Mouse (Mus musculus) forebrain, embryonic 16.5 days (tissue): ENCODE measurements around the gene Rpusd3. TPM values are rescaled to one million over a fixed set of nuclear protein-coding genes. Genes with fewer than 3 reads are reported as not detected.

ENCODE experiments used
- ATAC-seq: fragments of 200-750 bp; cut with Nextera tagmentation; 2 replicates; pipeline ENCODE4 v1.8.0; 2017; ENCODE audit warnings: mild to moderate bottlenecking, moderate library complexity
- H3K27ac ChIP-seq: fragments of 300-500 bp; sonication (generic); 2 replicates; pipeline ENCODE4 v1.5.1; 2014; ENCODE audit warnings: low read length, control low read depth
- H3K27me3 ChIP-seq: fragments of 300-500 bp; sonication (generic); replicated peaks from 2 replicates; pipeline ENCODE4 v1.6.1; 2014; ENCODE audit warnings: low read length; ENCODE audit not compliant: control insufficient read depth, insufficient read depth
- H3K36me3 ChIP-seq: fragments of 300-500 bp; sonication (generic); 2 replicates; pipeline ENCODE4 v1.6.1; 2014; ENCODE audit not compliant: control insufficient read depth, insufficient read depth
- H3K4me1 ChIP-seq: fragments of 300-500 bp; sonication (generic); replicated peaks from 2 replicates; pipeline ENCODE4 v1.6.1; 2014; ENCODE audit warnings: low read length; ENCODE audit not compliant: control insufficient read depth, insufficient read depth
- H3K4me2 ChIP-seq: fragments of 300-500 bp; sonication (generic); 2 replicates; pipeline ENCODE4 v1.6.1; 2014; ENCODE audit warnings: mild to moderate bottlenecking, low read length, control low read depth
- H3K4me3 ChIP-seq: fragments of 300-500 bp; sonication (generic); replicated peaks from 2 replicates; pipeline ENCODE4 v1.5.1; 2014; ENCODE audit warnings: mild to moderate bottlenecking, low read length, control low read depth
- H3K9ac ChIP-seq: fragments of 300-500 bp; sonication (generic); replicated peaks from 2 replicates; pipeline ENCODE4 v1.6.1; 2014; ENCODE audit warnings: low read depth, low read length, control low read depth
- H3K9me3 ChIP-seq: fragments of 300-500 bp; sonication (generic); 2 replicates; pipeline ENCODE4 v1.6.1; 2016; ENCODE audit warnings: low read length; ENCODE audit not compliant: control insufficient read depth
- WGBS: fragments of 180-500 bp; shearing (Covaris S2); extraction: QIAGEN DNeasy Blood & Tissue Kit; methylation state at CpG from one replicate; pipeline ENCODE4 v1.1.7; 2014; 5-methylcytosine and 5-hydroxymethylcytosine counted together
- microRNA-seq: library from miRNA; unstranded; fragments of <30 nt; microRNA quantifications from one replicate; pipeline ENCODE4, GENCODE M21; 2017
- polyA plus RNA-seq: library from polyadenylated mRNA; unstranded; fragments of >200 nt; fragmentation: Nextera tagmentation; extraction: Ambion mirVana; gene quantifications from 2 replicates; pipeline ENCODE4 v1.2.1, GENCODE M21; 2015

Gene Rpusd3
- polyA plus RNA-seq, 1 experiment from 2014 or later: 16.3 TPM

DNA sequence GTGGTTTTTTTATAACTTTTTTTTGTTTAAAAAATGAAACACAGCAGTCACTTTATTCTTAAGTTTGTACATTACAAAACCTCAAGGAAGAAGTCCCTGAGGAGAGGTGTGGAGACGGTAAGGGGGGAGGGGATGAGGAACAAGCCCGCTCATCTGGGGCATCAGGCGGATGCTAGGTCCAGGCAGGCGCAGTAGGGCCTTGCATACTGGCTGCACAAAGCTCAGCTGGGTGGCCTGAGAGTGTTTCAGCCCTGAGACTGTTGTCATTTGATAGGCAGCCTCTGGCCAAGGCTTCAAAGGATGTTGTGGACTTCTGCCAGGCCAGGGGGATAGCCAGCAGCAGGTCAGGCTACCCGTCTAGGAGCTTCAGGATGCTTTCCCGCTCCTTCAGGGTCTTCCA is 52.5 kb downstream of the Rpusd3 start:
- Histone ChIP-seq H3K36me3 (peaks cover 23% of the 10 kb centered on the region), H3K4me3 (no peak overlapping the region), H3K9ac (no peak overlapping the region), H3K27ac (no peak overlapping the region), H3K9me3 (no peaks in the 10 kb centered on the region), H3K27me3 (no peaks in the 10 kb centered on the region), H3K4me1 (no peaks in the 10 kb centered on the region), H3K4me2 (no peak overlapping the region)
- 88% methylated on average over 6 of the region's 6 CpGs for WGBS
- ATAC-seq: no peak

Small RNA genes lying within 50 kb of the gene (microRNA-seq; reads per million reads assigned to microRNA genes)
- gene Gm24387: not detected

Other genes with a start within 250 kb of the Rpusd3 start
- gene Lhfpl4, start 224.0 kb downstream of the Rpusd3 start, polyA plus RNA-seq: 40.1 and 49.4 TPM in 2 replicates
- 42.1 and 44.4 TPM in 2 replicates for gene Mtmr14, start 181.5 kb downstream of the Rpusd3 start, polyA plus RNA-seq
- 0.32 and 1.4 TPM in 2 replicates for gene Cpne9, start 137.0 kb downstream of the Rpusd3 start, polyA plus RNA-seq
- 19.9 and 20.3 TPM in 2 replicates for gene Brpf1, start 112.2 kb downstream of the Rpusd3 start, polyA plus RNA-seq
- gene Ogg1, start 92.4 kb downstream of the Rpusd3 start, polyA plus RNA-seq: 11.3 and 11.9 TPM in 2 replicates
- 78.9 and 99.3 TPM in 2 replicates for gene Camk1, start 75.4 kb downstream of the Rpusd3 start, polyA plus RNA-seq
- 83.3 and 88.8 TPM in 2 replicates for gene Tada3, start 41.5 kb downstream of the Rpusd3 start, polyA plus RNA-seq
- 407 and 414 TPM in 2 replicates for gene Arpc4, start 41.2 kb downstream of the Rpusd3 start, polyA plus RNA-seq
- 6.4 and 8.7 TPM in 2 replicates for gene Ttll3, start 30.1 kb downstream of the Rpusd3 start, polyA plus RNA-seq
- gene Cidec, start 16.4 kb upstream of the Rpusd3 start, polyA plus RNA-seq: not detected in 2 replicates
- 90.9 and 98.9 TPM in 2 replicates for gene Jagn1, start 23.2 kb upstream of the Rpusd3 start, polyA plus RNA-seq
- 0.07 TPM in 1 of 2 replicates, not detected in the other for gene Il17re, start 39.1 kb upstream of the Rpusd3 start, polyA plus RNA-seq
- gene Il17rc, start 52.1 kb upstream of the Rpusd3 start, polyA plus RNA-seq: 2.4 and 3.5 TPM in 2 replicates
- gene Creld1, start 64.0 kb upstream of the Rpusd3 start, polyA plus RNA-seq: 62.6 and 73.9 TPM in 2 replicates
- gene Prrt3, start 82.6 kb upstream of the Rpusd3 start, polyA plus RNA-seq: 5.2 and 8.5 TPM in 2 replicates
- gene Emc3, start 112.3 kb upstream of the Rpusd3 start, polyA plus RNA-seq: 106 and 108 TPM in 2 replicates
- gene Fancd2, start 112.3 kb upstream of the Rpusd3 start, polyA plus RNA-seq: 4.3 and 4.7 TPM in 2 replicates
- gene Fancd2os, start 181.4 kb upstream of the Rpusd3 start, polyA plus RNA-seq: 0.19 TPM in 1 of 2 replicates, not detected in the other
- 231 and 240 TPM in 2 replicates for gene Brk1, start 185.4 kb upstream of the Rpusd3 start, polyA plus RNA-seq
- 78.1 and 82.2 TPM in 2 replicates for gene Vhl, start 204.6 kb upstream of the Rpusd3 start, polyA plus RNA-seq
- gene Irak2, start 219.1 kb upstream of the Rpusd3 start, polyA plus RNA-seq: 1.4 and 1.5 TPM in 2 replicates